Mouse (Mus musculus): Measurements from ENCODE around the gene Gbp8. TPM values are rescaled to one million over a fixed set of nuclear protein-coding genes. Genes with fewer than 3 reads are reported as not detected.
A peak's percentile ranks its signal among the peaks of the same experiment; 100 is the strongest.
"Not testable (repeated sequence)": the region's sequence is repeated elsewhere in the genome, so short reads cannot be mapped to it uniquely, and the experiment has no call there.

Gene Gbp8
- polyA plus RNA-seq, 1 experiment = 0.46 TPM

DNA sequence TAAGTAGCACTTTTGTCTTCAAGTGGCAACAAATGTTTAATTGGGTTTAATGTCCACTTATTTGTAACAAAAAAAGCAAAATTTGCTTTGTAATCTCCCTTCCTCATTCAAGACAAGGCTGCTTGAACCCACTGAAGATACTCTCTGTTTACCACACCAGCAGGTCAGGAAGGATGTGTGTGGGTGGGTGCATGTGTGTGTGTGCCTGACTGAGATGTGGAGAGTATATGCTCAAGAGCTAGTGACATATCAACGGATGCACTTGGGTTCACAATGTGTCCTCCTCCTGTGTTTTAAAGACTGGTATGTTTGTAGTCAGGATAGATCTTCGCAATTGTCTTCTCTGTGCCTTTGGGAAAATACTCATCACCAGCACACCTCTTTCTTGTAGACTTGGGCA lies 24.6 kb downstream of the Gbp8 start:
- no peaks in the 10 kb centered on the region for H3K79me2 ChIP-seq (ENCODE audit: control insufficient read depth, insufficient read depth)
- no peaks in the 10 kb centered on the region for H3K27me3 ChIP-seq (ENCODE audit: control insufficient read depth, insufficient read depth, insufficient read length)
- TF ChIP-seq TCF3 (IDR thresholded peaks at IDR 0.05; ENCODE audit: insufficient read length, low read depth) (no peak), CEBPB (IDR thresholded peaks at IDR 0.05; ENCODE audit: insufficient read depth, poor library complexity, severe bottlenecking) (no peak), TCF12 (IDR thresholded peaks at IDR 0.05; ENCODE audit: insufficient read depth, poor library complexity, severe bottlenecking) (no peak), SRF (IDR thresholded peaks at IDR 0.05; ENCODE audit: control insufficient read depth, insufficient read length, low read depth) (no peak), MAX (IDR thresholded peaks at IDR 0.05; ENCODE audit: low read depth) (no peak), E2F4 (IDR thresholded peaks at IDR 0.05; ENCODE audit: insufficient read depth) (no peak), MYOG (IDR thresholded peaks at IDR 0.05; ENCODE audit: control insufficient read depth in 1 of 3, insufficient read depth in 1 of 3, insufficient read length in 2 of 3, low read depth in 2 of 3) (no peak), REST (IDR thresholded peaks at IDR 0.05; ENCODE audit: insufficient read depth, insufficient read length) (no peak), POLR2A (IDR thresholded peaks at IDR 0.05; ENCODE audit: insufficient read length, low read depth) (no peak), MYOD1 (IDR thresholded peaks at IDR 0.05; ENCODE audit: control insufficient read depth in 1 of 3, insufficient read length in 2 of 3, low read depth in 2 of 3) (no peak), POLR2AphosphoS2 (IDR thresholded peaks at IDR 0.05; ENCODE audit: insufficient read length, low read depth) (no peak), USF1 (IDR thresholded peaks at IDR 0.05; ENCODE audit: low read depth) (no peak)
- no peak overlapping the region for H3K4me3 ChIP-seq
- H3ac ChIP-seq (ENCODE audit: control insufficient read depth, insufficient read length) = no peak overlapping the region
- no peak overlapping the region for H3K4me2 ChIP-seq (ENCODE audit: low read depth)
- H3K36me3 ChIP-seq (ENCODE audit: control insufficient read depth, insufficient read depth) = no peaks in the 10 kb centered on the region

DNA sequence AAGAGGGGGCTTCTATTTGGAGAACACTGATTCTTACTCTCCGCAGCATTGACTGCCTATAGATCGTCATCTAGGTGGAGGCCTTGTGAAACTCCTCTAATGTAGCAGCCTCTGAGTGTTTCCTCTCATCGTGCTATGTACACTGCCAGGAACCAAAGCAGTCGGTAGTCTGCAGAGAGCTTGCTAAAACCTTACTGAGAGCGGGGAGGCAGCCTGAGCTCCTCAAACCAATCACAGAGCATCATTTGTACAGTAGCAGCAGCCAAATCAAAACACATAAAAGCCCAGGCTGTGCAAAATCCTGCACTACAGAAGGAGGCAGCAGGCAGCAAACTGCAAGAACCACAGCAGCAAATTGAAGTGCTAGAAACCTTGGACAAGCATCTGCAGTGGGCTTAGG lies 25.7 kb downstream of the Gbp8 start:
- Histone ChIP-seq H3K27me3 (ENCODE audit: control insufficient read depth, insufficient read depth, insufficient read length) (no peaks in the 10 kb centered on the region), H3K79me2 (ENCODE audit: control insufficient read depth, insufficient read depth) (no peaks in the 10 kb centered on the region), H3K36me3 (ENCODE audit: control insufficient read depth, insufficient read depth) (no peaks in the 10 kb centered on the region), H3K4me2 (ENCODE audit: low read depth) (no peak overlapping the region), H3ac (ENCODE audit: control insufficient read depth, insufficient read length) (no peak overlapping the region), H3K4me3 (no peak overlapping the region)
- TF ChIP-seq TCF12 (IDR thresholded peaks at IDR 0.05; ENCODE audit: insufficient read depth, poor library complexity, severe bottlenecking) (no peak), MYOG (IDR thresholded peaks at IDR 0.05; ENCODE audit: control insufficient read depth in 1 of 3, insufficient read depth in 1 of 3, insufficient read length in 2 of 3, low read depth in 2 of 3) (no peak), POLR2AphosphoS2 (IDR thresholded peaks at IDR 0.05; ENCODE audit: insufficient read length, low read depth) (no peak), MYOD1 (IDR thresholded peaks at IDR 0.05; ENCODE audit: control insufficient read depth in 1 of 3, insufficient read length in 2 of 3, low read depth in 2 of 3) (no peak), E2F4 (IDR thresholded peaks at IDR 0.05; ENCODE audit: insufficient read depth) (no peak)

DNA sequence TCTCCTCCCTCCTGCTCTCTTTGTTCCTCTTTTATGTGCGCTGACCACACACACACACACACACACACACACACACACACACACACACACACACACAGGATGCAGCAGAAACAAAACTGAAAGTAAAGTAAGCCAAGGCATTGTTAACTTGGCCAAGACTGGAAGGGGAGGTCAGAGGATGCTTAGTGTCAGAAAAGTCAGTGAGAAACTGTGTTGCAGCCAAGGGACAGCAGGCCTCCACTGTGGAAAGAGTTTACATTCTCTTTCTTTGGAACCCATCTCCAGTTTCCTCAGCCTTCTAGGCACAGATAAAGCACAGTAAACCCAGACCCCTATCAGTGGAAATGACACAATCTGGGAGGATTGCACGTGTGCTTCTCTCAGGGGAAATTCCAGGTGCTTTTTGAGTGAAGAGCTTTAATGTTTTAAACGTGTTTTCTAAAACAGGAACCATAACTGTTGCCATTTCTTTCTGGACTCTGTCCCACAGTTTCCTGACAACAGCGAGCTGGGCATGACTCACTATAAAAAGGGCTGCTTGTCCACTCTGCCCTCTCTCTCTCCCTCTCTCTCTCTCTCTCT lies 29.0 kb downstream of the Gbp8 start:
- H3K4me2 ChIP-seq (ENCODE audit: low read depth) = peak overlapping the region; percentile 42
- not testable (repeated sequence) for H3K4me3 ChIP-seq; H3ac ChIP-seq (ENCODE audit: control insufficient read depth, insufficient read length); H3K27me3 ChIP-seq (ENCODE audit: control insufficient read depth, insufficient read depth, insufficient read length); H3K36me3 ChIP-seq (ENCODE audit: control insufficient read depth, insufficient read depth); H3K79me2 ChIP-seq (ENCODE audit: control insufficient read depth, insufficient read depth)

DNA sequence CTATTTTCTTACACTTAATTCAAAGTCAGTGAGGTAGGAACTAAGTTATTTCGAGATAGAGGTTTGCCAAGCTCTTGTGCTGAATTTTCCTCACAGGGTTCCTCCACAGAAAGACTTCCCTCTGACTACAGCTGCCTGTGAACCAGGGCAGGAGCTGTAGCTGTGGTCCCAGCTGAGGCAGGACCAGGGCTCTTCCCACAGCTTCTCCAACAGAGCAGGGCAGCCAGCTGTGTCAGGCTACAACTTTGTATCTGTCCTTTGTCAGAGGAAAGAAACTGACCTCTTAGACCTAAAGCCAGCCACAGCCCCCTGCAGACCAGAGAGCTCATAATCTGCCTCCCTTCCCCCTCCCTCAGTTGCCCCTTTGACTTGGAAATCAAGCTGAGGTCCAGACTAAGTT lies 29.6 kb downstream of the Gbp8 start:
- H3ac ChIP-seq (ENCODE audit: control insufficient read depth, insufficient read length); H3K4me3 ChIP-seq; H3K4me2 ChIP-seq (ENCODE audit: low read depth); H3K27me3 ChIP-seq (ENCODE audit: control insufficient read depth, insufficient read depth, insufficient read length); H3K36me3 ChIP-seq (ENCODE audit: control insufficient read depth, insufficient read depth); H3K79me2 ChIP-seq (ENCODE audit: control insufficient read depth, insufficient read depth): not testable (repeated sequence)

DNA sequence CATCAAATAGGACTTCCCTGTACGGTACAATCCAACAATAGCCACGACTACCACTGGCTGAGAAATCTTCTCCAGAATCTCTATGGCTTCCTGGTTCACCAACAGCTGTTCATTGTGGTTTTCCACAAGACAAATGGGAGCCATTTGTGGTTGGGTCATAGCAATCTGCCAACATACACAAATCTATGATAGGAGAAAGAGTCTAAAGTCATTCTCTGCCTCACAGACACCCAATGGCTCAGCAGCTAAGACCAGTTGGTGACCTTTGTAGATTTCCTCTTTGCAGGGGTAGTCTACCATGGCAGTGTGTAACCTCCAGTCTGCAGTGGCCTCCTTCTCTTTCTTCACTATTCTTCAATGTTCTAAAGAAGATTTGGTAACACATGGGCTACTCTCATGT lies 33.7 kb downstream of the Gbp8 start:
- not testable (repeated sequence) for H3ac ChIP-seq (ENCODE audit: control insufficient read depth, insufficient read length); H3K79me2 ChIP-seq (ENCODE audit: control insufficient read depth, insufficient read depth); H3K4me3 ChIP-seq; H3K27me3 ChIP-seq (ENCODE audit: control insufficient read depth, insufficient read depth, insufficient read length); H3K4me2 ChIP-seq (ENCODE audit: low read depth); H3K36me3 ChIP-seq (ENCODE audit: control insufficient read depth, insufficient read depth)
- peak in 1 of 3 experiments; percentile 16 for TF ChIP-seq MYOG (IDR thresholded peaks at IDR 0.05; ENCODE audit: control insufficient read depth in 1 of 3, insufficient read depth in 1 of 3, insufficient read length in 2 of 3, low read depth in 2 of 3)

DNA sequence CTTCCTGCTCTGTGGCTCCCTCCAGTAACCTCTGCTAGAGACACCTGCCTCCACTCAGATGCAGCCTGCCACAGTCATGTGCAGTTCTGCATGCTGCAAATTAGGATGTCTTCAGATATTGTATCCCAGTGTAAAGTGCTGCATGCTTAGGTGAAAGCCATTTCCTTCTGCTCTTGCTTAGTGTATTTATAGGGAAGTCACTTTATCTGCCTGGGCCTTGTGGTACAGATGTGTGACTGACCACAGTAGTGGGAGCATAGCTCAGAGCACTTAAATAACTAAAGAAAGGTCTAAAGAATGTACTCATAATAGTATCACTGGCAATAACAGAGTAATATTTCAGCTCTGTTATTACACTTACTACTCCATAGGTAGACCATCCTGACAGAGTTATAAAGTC lies 57.4 kb downstream of the Gbp8 start:
- no peak overlapping the region for H3K4me3 ChIP-seq
- no peaks in the 10 kb centered on the region for H3K36me3 ChIP-seq (ENCODE audit: control insufficient read depth, insufficient read depth)
- no peak overlapping the region for H3K4me2 ChIP-seq (ENCODE audit: low read depth)
- TF ChIP-seq MYOG (IDR thresholded peaks at IDR 0.05; ENCODE audit: control insufficient read depth in 1 of 3, insufficient read depth in 1 of 3, insufficient read length in 2 of 3, low read depth in 2 of 3) = no peak
- TF ChIP-seq TCF3 (IDR thresholded peaks at IDR 0.05; ENCODE audit: insufficient read length, low read depth) = no peak
- no peak for TF ChIP-seq POLR2A (IDR thresholded peaks at IDR 0.05; ENCODE audit: insufficient read length, low read depth)
- TF ChIP-seq SRF (IDR thresholded peaks at IDR 0.05; ENCODE audit: control insufficient read depth, insufficient read length, low read depth) = no peak
- TF ChIP-seq REST (IDR thresholded peaks at IDR 0.05; ENCODE audit: insufficient read depth, insufficient read length) = no peak
- TF ChIP-seq POLR2AphosphoS2 (IDR thresholded peaks at IDR 0.05; ENCODE audit: insufficient read length, low read depth) = no peak
- no peak for TF ChIP-seq TCF12 (IDR thresholded peaks at IDR 0.05; ENCODE audit: insufficient read depth, poor library complexity, severe bottlenecking)
- no peak for TF ChIP-seq USF1 (IDR thresholded peaks at IDR 0.05; ENCODE audit: low read depth)
- no peak for TF ChIP-seq E2F4 (IDR thresholded peaks at IDR 0.05; ENCODE audit: insufficient read depth)
- no peak for TF ChIP-seq CEBPB (IDR thresholded peaks at IDR 0.05; ENCODE audit: insufficient read depth, poor library complexity, severe bottlenecking)
- no peaks in the 10 kb centered on the region for H3K79me2 ChIP-seq (ENCODE audit: control insufficient read depth, insufficient read depth)
- H3K27me3 ChIP-seq (ENCODE audit: control insufficient read depth, insufficient read depth, insufficient read length) = no peaks in the 10 kb centered on the region
- no peak overlapping the region for H3ac ChIP-seq (ENCODE audit: control insufficient read depth, insufficient read length)

DNA sequence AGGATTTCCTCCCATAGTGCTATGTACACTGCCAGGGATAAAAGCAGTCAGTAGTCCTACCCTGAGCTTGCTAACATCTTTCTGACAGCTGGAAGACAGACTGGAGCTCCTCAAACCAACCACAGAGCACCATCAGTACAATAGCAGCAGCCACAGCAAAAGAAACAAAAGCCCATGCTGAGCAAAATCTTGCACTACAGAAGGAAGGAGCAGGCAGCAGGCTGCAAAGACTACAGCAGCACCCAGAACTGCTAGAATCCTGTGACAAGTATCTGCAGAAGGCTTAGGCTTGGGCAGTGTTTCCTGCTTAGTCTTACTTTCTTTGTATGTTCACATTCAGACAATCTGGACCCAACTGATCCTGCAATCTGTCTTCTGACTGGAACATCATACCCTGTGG lies 71.0 kb downstream of the Gbp8 start:
- not testable (repeated sequence) for H3ac ChIP-seq (ENCODE audit: control insufficient read depth, insufficient read length); H3K36me3 ChIP-seq (ENCODE audit: control insufficient read depth, insufficient read depth); H3K4me3 ChIP-seq; H3K27me3 ChIP-seq (ENCODE audit: control insufficient read depth, insufficient read depth, insufficient read length); H3K4me2 ChIP-seq (ENCODE audit: low read depth); H3K79me2 ChIP-seq (ENCODE audit: control insufficient read depth, insufficient read depth)

DNA sequence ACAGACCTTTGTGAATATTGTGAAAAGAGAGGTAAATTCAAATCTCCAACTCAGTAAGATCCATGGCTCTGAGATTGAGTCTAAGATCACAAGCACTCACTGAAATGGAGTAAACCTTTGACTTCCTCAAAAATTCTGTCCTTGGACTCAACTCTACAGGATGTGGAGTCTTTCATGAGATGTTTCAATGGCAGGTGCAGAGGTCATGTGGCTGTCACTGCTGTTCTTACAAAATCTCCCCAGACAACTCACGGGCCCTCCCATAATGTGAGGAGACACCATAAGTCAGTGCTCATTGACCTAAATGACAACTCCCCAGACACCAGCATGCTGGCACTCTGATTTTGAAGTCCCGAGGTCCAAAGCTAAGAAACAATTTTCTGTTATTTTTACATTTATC lies 74.9 kb downstream of the Gbp8 start:
- H3K79me2 ChIP-seq (ENCODE audit: control insufficient read depth, insufficient read depth); H3K36me3 ChIP-seq (ENCODE audit: control insufficient read depth, insufficient read depth); H3K4me3 ChIP-seq; H3K27me3 ChIP-seq (ENCODE audit: control insufficient read depth, insufficient read depth, insufficient read length); H3ac ChIP-seq (ENCODE audit: control insufficient read depth, insufficient read length); H3K4me2 ChIP-seq (ENCODE audit: low read depth): not testable (repeated sequence)

Data from myocyte (in vitro differentiated cells).